Mouse (Mus musculus): ENCODE results near the gene Cacna1d. TPM values are rescaled to one million over a fixed set of nuclear protein-coding genes. Genes with fewer than 3 reads are reported as not detected.

Gene Cacna1d
- polyA plus RNA-seq, 1 experiment = 3.2 TPM

DNA sequence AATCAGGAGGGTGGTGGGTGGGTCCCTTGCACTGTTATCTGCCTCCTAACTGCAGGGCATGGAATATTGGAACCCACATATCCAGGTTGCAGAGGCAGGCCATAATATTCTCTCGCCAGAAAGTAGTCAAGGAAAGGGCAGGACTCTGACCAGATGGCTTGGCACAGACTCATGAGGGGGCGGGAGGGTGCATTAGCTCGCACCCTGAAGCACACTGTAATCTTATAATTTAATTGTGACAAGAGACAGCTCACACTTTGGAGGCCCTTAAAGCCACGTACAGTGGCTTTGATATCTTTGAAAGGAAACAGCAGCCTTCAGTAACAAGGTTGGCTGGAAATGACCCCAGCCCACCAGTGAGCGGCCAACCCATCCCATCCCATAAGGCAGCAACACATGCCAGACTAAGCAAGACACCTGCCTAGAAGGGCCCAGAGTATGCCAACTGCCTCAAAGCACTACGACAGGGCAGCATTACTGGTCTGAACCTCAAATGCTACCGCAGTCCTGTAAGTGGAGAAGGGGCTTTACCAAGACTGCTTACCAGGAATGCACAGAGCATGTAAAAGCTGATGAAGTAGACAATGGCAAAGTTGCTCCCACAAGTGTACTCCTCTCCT, 415.9 kb downstream of the Cacna1d start:
- WGBS = 83% methylated on average over 7 of the region's 7 CpGs
- no peak overlapping the region for H3K4me3 ChIP-seq (ENCODE audit: extremely low read depth, insufficient read depth, insufficient read length)
- no peaks in the 10 kb centered on the region for H3K27me3 ChIP-seq (ENCODE audit: control insufficient read depth, insufficient read depth, low read length)
- no peak for TF ChIP-seq CTCF (IDR thresholded peaks at IDR 0.05; ENCODE audit: extremely low read depth, insufficient read depth, insufficient read length, insufficient replicate concordance)
- TF ChIP-seq POLR2A (IDR thresholded peaks at IDR 0.05; ENCODE audit: low read depth, low read length) = no peak
- H3K36me3 ChIP-seq (ENCODE audit: control insufficient read depth, insufficient read depth, low read length) = no peaks in the 10 kb centered on the region
- no peaks in the 10 kb centered on the region for H3K4me1 ChIP-seq (ENCODE audit: control insufficient read depth, insufficient read depth, insufficient read length)
- no peak overlapping the region for H3K27ac ChIP-seq (ENCODE audit: insufficient read depth, low read length)
- no peak for DNase-seq (ENCODE audit: low read depth in 1 of 2, low spot score in 2 of 2)

DNA sequence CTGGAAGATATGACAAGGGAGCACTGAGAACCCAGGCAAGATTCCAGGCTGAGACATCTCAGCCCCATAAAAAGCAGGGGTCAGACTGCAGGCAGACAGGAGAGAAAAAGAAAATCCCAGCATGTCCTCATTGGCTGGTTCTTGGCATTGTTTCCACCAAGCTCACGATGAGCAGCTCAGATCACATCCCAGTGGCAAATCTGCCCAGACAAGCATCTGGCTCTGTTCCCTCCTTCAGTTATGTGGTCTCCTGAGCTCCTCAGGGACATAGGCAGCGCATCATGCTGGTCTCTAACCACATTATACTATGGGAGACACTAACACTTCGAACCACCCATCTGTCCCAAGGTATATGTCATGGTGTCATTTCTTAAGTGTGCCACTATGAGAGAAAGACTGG, 422.7 kb downstream of the Cacna1d start:
- H3K4me1 ChIP-seq (ENCODE audit: control insufficient read depth, insufficient read depth, insufficient read length) = no peaks in the 10 kb centered on the region
- 82% methylated on average over 3 of the region's 3 CpGs for WGBS
- no peak for TF ChIP-seq POLR2A (IDR thresholded peaks at IDR 0.05; ENCODE audit: low read depth, low read length)
- no peak for TF ChIP-seq CTCF (IDR thresholded peaks at IDR 0.05; ENCODE audit: extremely low read depth, insufficient read depth, insufficient read length, insufficient replicate concordance)
- H3K36me3 ChIP-seq (ENCODE audit: control insufficient read depth, insufficient read depth, low read length) = no peaks in the 10 kb centered on the region
- H3K27me3 ChIP-seq (ENCODE audit: control insufficient read depth, insufficient read depth, low read length) = no peaks in the 10 kb centered on the region
- no peak overlapping the region for H3K27ac ChIP-seq (ENCODE audit: insufficient read depth, low read length)
- H3K4me3 ChIP-seq (ENCODE audit: extremely low read depth, insufficient read depth, insufficient read length) = no peak overlapping the region
- DNase-seq (ENCODE audit: low read depth in 1 of 2, low spot score in 2 of 2) = no peak

DNA sequence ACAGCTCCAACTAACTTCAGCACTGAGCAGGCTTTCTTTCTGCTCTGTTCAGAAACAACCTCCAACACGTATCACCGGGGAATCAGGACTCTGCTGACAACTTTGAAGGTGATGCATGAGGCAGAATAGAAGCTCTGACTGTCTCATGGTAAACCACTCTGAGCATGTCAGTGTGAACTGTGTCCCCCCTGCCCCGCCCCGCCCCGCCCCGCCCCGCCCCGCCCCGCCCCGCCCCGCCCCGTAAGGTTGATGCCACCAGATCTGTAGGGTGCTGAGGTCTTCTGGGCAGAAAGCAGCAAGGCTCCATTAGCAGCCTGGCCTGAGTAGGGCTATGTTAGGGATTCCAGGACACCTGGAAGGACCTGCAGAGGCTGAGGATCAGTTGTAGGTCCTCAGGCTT, 424.5 kb downstream of the Cacna1d start:
- Histone ChIP-seq H3K36me3 (ENCODE audit: control insufficient read depth, insufficient read depth, low read length) (no peaks in the 10 kb centered on the region), H3K27ac (ENCODE audit: insufficient read depth, low read length) (no peak overlapping the region), H3K27me3 (ENCODE audit: control insufficient read depth, insufficient read depth, low read length) (no peaks in the 10 kb centered on the region), H3K4me1 (ENCODE audit: control insufficient read depth, insufficient read depth, insufficient read length) (no peaks in the 10 kb centered on the region), H3K4me3 (ENCODE audit: extremely low read depth, insufficient read depth, insufficient read length) (no peak overlapping the region)
- WGBS = 95% methylated on average over 12 of the region's 12 CpGs
- no peak for DNase-seq (ENCODE audit: low read depth in 1 of 2, low spot score in 2 of 2)
- TF ChIP-seq POLR2A (IDR thresholded peaks at IDR 0.05; ENCODE audit: low read depth, low read length) (no peak), CTCF (IDR thresholded peaks at IDR 0.05; ENCODE audit: extremely low read depth, insufficient read depth, insufficient read length, insufficient replicate concordance) (no peak)

DNA sequence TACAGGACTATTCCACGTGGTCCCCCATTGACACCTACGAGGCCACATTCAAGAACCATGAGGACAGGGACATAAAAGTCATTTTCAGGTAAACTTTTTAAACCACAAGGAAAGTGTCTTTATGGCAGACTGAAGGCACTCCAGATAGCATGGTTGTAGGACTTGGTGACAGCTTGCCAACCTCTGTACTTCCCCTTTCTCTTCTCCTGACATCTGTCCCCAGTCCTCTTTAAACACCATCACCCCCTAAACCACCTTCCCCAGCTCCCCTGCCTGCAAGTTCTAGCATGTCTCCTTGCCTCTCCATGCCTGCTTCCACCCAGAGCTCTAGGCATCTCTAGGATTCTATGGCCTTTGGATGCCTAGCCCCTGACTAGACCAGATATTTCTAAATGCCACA, 426.4 kb downstream of the Cacna1d start:
- WGBS = 34% methylated on average over 2 of the region's 2 CpGs
- H3K4me3 ChIP-seq (ENCODE audit: extremely low read depth, insufficient read depth, insufficient read length) = no peak overlapping the region
- no peak overlapping the region for H3K27ac ChIP-seq (ENCODE audit: insufficient read depth, low read length)
- no peak for DNase-seq (ENCODE audit: low read depth in 1 of 2, low spot score in 2 of 2)
- no peak for TF ChIP-seq POLR2A (IDR thresholded peaks at IDR 0.05; ENCODE audit: low read depth, low read length)
- no peak for TF ChIP-seq CTCF (IDR thresholded peaks at IDR 0.05; ENCODE audit: extremely low read depth, insufficient read depth, insufficient read length, insufficient replicate concordance)
- no peaks in the 10 kb centered on the region for H3K36me3 ChIP-seq (ENCODE audit: control insufficient read depth, insufficient read depth, low read length)
- no peaks in the 10 kb centered on the region for H3K27me3 ChIP-seq (ENCODE audit: control insufficient read depth, insufficient read depth, low read length)
- H3K4me1 ChIP-seq (ENCODE audit: control insufficient read depth, insufficient read depth, insufficient read length) = no peaks in the 10 kb centered on the region

DNA sequence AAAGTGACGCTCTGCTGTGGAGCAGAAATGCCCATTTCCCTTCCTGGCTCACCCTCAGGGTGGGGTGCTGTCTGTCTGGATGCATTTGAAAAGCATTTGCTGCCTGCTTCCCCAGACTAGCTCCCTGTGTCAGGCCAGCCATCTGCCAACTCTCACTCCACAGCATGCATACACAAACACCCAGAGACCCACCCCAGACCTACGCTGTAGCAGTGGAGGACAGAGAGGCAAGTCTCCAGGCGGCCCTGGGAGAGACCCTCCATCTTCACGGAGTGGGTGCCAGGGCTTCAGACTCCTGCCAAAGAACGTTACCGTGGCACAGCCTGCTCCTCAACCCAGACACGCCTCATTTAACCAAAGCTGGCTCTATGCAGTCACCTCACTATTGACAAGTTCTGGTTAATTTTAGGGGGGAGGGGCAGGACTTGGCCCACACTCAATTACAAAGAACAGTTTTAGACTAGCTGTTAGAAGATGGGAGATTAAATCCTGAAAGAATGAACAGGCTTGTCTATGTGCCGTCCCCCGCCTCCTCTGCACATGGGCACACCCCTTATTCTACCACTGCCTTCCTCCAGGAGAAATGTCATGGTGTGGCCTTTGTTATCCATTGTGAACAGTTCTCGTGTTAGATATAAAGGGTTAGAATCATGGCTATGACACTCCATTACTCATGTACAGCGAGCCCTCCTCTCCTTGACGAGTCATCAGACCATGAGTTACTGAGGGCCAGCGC, 435.1 kb downstream of the Cacna1d start:
- Histone ChIP-seq H3K36me3 (ENCODE audit: control insufficient read depth, insufficient read depth, low read length) (no peaks in the 10 kb centered on the region), H3K4me3 (ENCODE audit: extremely low read depth, insufficient read depth, insufficient read length) (no peak overlapping the region), H3K27me3 (ENCODE audit: control insufficient read depth, insufficient read depth, low read length) (no peaks in the 10 kb centered on the region), H3K4me1 (ENCODE audit: control insufficient read depth, insufficient read depth, insufficient read length) (no peaks in the 10 kb centered on the region), H3K27ac (ENCODE audit: insufficient read depth, low read length) (no peak overlapping the region)
- TF ChIP-seq CTCF (IDR thresholded peaks at IDR 0.05; ENCODE audit: extremely low read depth, insufficient read depth, insufficient read length, insufficient replicate concordance) (no peak), POLR2A (IDR thresholded peaks at IDR 0.05; ENCODE audit: low read depth, low read length) (no peak)
- no peak for DNase-seq (ENCODE audit: low read depth in 1 of 2, low spot score in 2 of 2)
- 83% methylated on average over 13 of the region's 13 CpGs for WGBS

DNA sequence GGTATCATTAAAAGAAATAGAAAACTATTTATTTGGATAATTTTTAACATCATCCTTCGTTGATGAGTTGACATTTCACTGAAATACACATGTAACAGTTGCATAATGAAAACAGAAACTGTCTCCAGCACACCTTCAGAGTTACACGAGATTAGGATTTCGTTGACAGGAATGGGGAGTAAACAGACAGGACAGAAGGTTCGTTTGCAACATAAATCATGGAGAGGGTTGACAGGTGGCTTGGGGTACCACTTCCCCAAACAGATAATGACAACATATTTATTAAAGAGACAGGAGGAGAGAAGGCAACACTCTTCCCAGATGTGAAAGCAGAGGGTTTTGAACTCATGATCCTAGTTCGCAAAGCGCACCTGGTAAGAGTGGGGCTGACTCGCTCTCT, 436.3 kb downstream of the Cacna1d start:
- Histone ChIP-seq H3K4me1 (ENCODE audit: control insufficient read depth, insufficient read depth, insufficient read length) (no peaks in the 10 kb centered on the region), H3K36me3 (ENCODE audit: control insufficient read depth, insufficient read depth, low read length) (no peaks in the 10 kb centered on the region), H3K4me3 (ENCODE audit: extremely low read depth, insufficient read depth, insufficient read length) (no peak overlapping the region), H3K27ac (ENCODE audit: insufficient read depth, low read length) (no peak overlapping the region), H3K27me3 (ENCODE audit: control insufficient read depth, insufficient read depth, low read length) (no peaks in the 10 kb centered on the region)
- WGBS = 51% methylated on average over 7 of the region's 7 CpGs
- TF ChIP-seq POLR2A (IDR thresholded peaks at IDR 0.05; ENCODE audit: low read depth, low read length) = no peak
- TF ChIP-seq CTCF (IDR thresholded peaks at IDR 0.05; ENCODE audit: extremely low read depth, insufficient read depth, insufficient read length, insufficient replicate concordance) = no peak
- DNase-seq (ENCODE audit: low read depth in 1 of 2, low spot score in 2 of 2) = no peak

DNA sequence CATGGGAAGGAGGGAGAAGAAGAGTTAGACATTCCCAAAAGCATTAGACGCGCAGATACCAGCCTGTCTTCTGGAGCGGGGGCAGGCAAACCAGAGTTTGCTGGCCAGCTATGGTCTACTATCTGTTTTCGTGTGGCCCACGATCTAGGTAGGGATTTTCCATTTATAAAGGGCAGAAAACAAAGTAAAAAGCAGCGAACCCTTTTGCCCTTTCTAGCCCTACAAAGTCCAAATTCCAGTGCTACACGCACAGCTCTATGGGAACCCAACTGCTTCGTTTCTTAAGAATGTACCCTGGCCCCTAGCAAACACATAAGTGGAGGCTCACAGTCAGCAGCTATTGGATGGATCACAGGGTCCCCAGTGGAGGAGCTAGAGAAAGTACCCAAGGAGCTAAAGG, 441.0 kb downstream of the Cacna1d start:
- Histone ChIP-seq H3K4me1 (ENCODE audit: control insufficient read depth, insufficient read depth, insufficient read length) (no peaks in the 10 kb centered on the region), H3K27ac (ENCODE audit: insufficient read depth, low read length) (no peak overlapping the region), H3K27me3 (ENCODE audit: control insufficient read depth, insufficient read depth, low read length) (no peaks in the 10 kb centered on the region), H3K36me3 (ENCODE audit: control insufficient read depth, insufficient read depth, low read length) (no peaks in the 10 kb centered on the region), H3K4me3 (ENCODE audit: extremely low read depth, insufficient read depth, insufficient read length) (no peak overlapping the region)
- 91% methylated on average over 8 of the region's 8 CpGs for WGBS
- no peak for DNase-seq (ENCODE audit: low read depth in 1 of 2, low spot score in 2 of 2)
- TF ChIP-seq POLR2A (IDR thresholded peaks at IDR 0.05; ENCODE audit: low read depth, low read length) (no peak), CTCF (IDR thresholded peaks at IDR 0.05; ENCODE audit: extremely low read depth, insufficient read depth, insufficient read length, insufficient replicate concordance) (no peak)
